Mouse (Mus musculus) intestine, embryonic 14.5 days (tissue): ENCODE results near the gene Rbbp7. TPM values are rescaled to one million over a fixed set of nuclear protein-coding genes. Genes with fewer than 3 reads are reported as not detected.
A peak's percentile ranks its signal among the peaks of the same experiment; 100 is the strongest.

Experiments used
- ATAC-seq: fragments of 200-750 bp; cut with Nextera tagmentation; replicated peaks from 2 replicates; pipeline ENCODE4 v1.8.0; 2017; ENCODE audit warnings: low read depth, moderate number of reproducible peaks, moderate TSS enrichment, moderate library complexity; ENCODE audit not compliant: low FRiP score, low TSS enrichment
- DNase-seq: peaks from one replicate; pipeline ENCODE4 v3.0.0-alpha.2; 2018; ENCODE audit warnings: low spot score
- H3K27ac ChIP-seq: fragments of 300-500 bp; sonication (generic); 2 replicates; pipeline ENCODE4 v1.5.1; 2014; ENCODE audit warnings: low read depth, mild to moderate bottlenecking, control low read depth
- H3K27me3 ChIP-seq: fragments of 300-500 bp; sonication (generic); replicated peaks from 2 replicates; pipeline ENCODE4 v1.6.1; 2014; ENCODE audit warnings: low read length, control low read depth; ENCODE audit not compliant: control insufficient read depth, insufficient read depth
- H3K36me3 ChIP-seq: fragments of 300-500 bp; sonication (generic); 2 replicates; pipeline ENCODE4 v1.6.1; 2014; ENCODE audit warnings: low read length, control low read depth; ENCODE audit not compliant: control insufficient read depth, insufficient read depth
- H3K4me1 ChIP-seq: fragments of 300-500 bp; sonication (generic); replicated peaks from 2 replicates; pipeline ENCODE4 v1.6.1; 2014; ENCODE audit warnings: low read length, control low read depth, mixed read lengths; ENCODE audit not compliant: control insufficient read depth, insufficient read depth
- H3K4me2 ChIP-seq: fragments of 300-500 bp; sonication (generic); 2 replicates; pipeline ENCODE4 v1.6.1; 2014; ENCODE audit warnings: low read length
- H3K4me3 ChIP-seq: fragments of 300-500 bp; sonication (generic); 2 replicates; pipeline ENCODE4 v1.5.1; 2014; ENCODE audit warnings: low read depth, low read length, control low read depth, mixed read lengths
- H3K9ac ChIP-seq: fragments of 300-500 bp; sonication (generic); 2 replicates; pipeline ENCODE4 v1.6.1; 2014; ENCODE audit warnings: mild to moderate bottlenecking, low read length
- H3K9me3 ChIP-seq: fragments of 300-500 bp; sonication (generic); 2 replicates; pipeline ENCODE4 v1.6.1; 2016; ENCODE audit warnings: low read length, control low read depth; ENCODE audit not compliant: control insufficient read depth
- WGBS: fragments of 180-500 bp; shearing (Covaris S2); extraction: QIAGEN DNeasy Blood & Tissue Kit; methylation state at CpG from one replicate; pipeline ENCODE4 v1.1.7; 2014; 5-methylcytosine and 5-hydroxymethylcytosine counted together
- polyA plus RNA-seq: library from polyadenylated mRNA; unstranded; fragments of >200 nt; fragmentation: Nextera tagmentation; extraction: Ambion mirVana; gene quantifications from 2 replicates; pipeline ENCODE4 v1.2.1, GENCODE M21; 2014

Gene Rbbp7
- polyA plus RNA-seq, 1 experiment from 2014 or later, result 671 TPM

DNA sequence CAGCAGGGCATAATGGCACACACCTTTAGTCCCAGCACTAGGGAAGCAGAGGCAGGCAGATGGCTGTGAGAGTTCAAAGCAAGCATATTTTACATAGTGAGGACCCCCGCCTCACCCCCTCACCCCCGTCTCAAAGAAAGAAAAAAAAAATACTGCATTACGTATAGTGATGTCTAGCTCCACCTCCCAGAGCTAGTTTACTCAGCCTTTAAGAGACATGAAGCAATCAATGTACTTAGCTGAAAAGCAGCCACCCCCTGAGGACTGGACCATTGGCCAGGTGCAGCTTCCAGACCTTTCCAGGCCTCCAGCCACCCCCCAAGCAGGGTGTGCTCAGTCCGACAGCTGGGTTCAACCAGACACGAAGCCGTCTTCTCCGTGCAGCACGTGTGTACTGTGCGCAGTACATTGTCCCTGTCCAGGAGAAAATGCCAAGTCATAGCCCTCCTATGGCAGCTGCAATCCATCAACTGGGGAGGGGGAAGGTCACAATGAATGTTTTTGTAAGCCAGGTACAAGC is 24.0 kb upstream of the Rbbp7 start:
- Histone ChIP-seq H3K4me2 (peak overlapping the region; percentile 56), H3K4me1 (no peaks in the 10 kb centered on the region), H3K9ac (peak overlapping the region; percentile 36), H3K36me3 (no peaks in the 10 kb centered on the region), H3K9me3 (no peaks in the 10 kb centered on the region), H3K27ac (peak overlapping the region; percentile 90), H3K4me3 (peak overlapping the region; percentile 36), H3K27me3 (no peaks in the 10 kb centered on the region)
- DNase-seq (peak; percentile 71), ATAC-seq (peak; percentile 75)
- 31% methylated on average over 9 of the region's 9 CpGs for WGBS

DNA sequence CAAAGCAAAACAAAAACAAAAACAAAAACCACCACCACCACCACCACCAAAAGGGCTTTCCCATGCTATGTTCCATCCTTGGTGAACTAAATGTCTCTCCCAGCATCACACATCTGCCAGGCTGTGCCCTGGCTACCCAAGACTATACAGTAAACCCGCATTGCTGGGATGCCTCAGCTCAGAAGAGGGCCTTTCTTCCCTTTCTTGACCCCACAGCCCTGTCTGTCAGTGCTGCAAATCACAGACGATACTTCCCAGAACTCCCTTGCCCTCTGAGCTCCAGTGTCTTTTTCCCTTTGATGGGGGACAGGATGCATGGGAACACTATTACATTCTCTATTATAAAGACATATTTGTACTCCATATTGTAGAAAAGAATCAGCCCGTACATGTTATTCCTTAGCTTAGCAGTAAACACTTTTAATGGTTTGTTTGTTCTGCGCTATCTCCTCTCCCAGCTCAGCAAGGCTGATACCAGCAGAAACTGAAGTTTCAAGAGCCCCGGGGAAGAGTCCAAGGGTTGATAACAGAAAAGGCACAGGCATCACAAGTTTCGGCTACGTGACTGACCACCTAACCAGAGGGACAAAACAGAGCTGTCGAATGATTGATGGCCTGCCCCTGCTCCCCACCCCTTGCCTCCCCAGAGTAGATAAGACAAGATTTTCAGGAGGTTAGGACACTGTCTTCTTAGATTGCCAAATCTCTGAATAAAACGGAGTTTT is 11.3 kb upstream of the Rbbp7 start:
- 31% methylated on average over 9 of the region's 9 CpGs for WGBS
- no peaks in the 10 kb centered on the region for H3K36me3 ChIP-seq
- H3K9me3 ChIP-seq, result no peaks in the 10 kb centered on the region
- ATAC-seq, result peak; percentile 78; the same call in 1 of the 2 replicates
- H3K9ac ChIP-seq, result no peak overlapping the region
- H3K4me1 ChIP-seq, result no peaks in the 10 kb centered on the region
- H3K27ac ChIP-seq, result no peak overlapping the region; the same call in 1 of the 2 replicates
- no peak overlapping the region for H3K4me2 ChIP-seq
- no peak overlapping the region for H3K4me3 ChIP-seq
- DNase-seq, result no peak
- peaks cover 4% of the 10 kb centered on the region; the same call in 1 of the 2 replicates for H3K27me3 ChIP-seq

DNA sequence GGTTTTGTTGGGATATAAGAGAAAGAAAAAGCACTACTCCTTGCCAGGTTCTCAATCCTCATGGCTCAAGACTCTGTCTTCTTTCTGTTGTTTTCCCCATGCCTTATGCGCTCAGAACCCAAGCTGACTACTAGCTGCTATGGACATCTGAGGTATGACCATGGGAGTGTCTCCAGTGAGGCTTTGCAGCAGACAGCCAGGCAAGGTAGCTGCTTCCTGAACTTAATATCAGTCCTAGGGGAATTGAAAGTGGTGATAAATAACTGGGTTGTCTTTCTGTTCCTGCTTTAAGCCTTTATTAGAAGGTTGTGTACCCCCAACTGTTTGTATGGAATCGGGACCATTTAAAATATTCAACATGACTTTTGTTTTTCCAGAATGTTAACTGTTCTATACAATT is 7.8 kb upstream of the Rbbp7 start:
- WGBS, result 89% methylated on average over 2 of the region's 2 CpGs
- ATAC-seq, result no peak
- H3K4me1 ChIP-seq, result no peaks in the 10 kb centered on the region

DNA sequence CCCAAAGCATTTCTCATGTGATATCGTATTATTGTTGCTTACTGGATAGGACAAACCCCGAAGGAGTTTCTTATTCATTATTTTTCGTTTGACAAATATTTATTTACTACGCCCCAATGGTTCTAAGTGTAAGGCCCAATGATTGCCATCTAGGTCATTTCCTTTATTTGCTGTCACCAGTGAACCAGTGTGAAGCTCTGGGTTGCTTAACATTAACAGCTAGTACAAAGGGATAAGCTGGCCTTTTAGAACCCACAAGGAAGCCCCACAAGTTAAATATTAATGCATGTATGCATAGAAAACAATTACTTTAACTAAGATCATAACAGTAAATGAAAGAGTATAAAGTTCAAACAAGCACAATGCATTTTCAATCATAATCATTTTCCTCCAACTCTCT is 5.9 kb upstream of the Rbbp7 start:
- ATAC-seq (no peak), DNase-seq (no peak)
- no peak overlapping the region for H3K27ac ChIP-seq
- H3K9me3 ChIP-seq, result no peaks in the 10 kb centered on the region
- H3K27me3 ChIP-seq, result peaks cover 4% of the 10 kb centered on the region; the same call in 1 of the 2 replicates
- 80% methylated on average over 4 of the region's 4 CpGs for WGBS
- H3K4me3 ChIP-seq, result no peak overlapping the region
- H3K4me2 ChIP-seq, result no peak overlapping the region
- no peaks in the 10 kb centered on the region for H3K36me3 ChIP-seq
- H3K9ac ChIP-seq, result no peak overlapping the region
- peaks cover 3% of the 10 kb centered on the region; the same call in 1 of the 2 replicates for H3K4me1 ChIP-seq

More for the DNA sequence above, 7.8 kb upstream of the Rbbp7 start:
- H3K4me2 ChIP-seq, result no peak overlapping the region
- no peak overlapping the region for H3K4me3 ChIP-seq
- H3K36me3 ChIP-seq, result no peaks in the 10 kb centered on the region
- H3K27ac ChIP-seq, result no peak overlapping the region
- no peaks in the 10 kb centered on the region for H3K9me3 ChIP-seq
- H3K27me3 ChIP-seq, result peaks cover 4% of the 10 kb centered on the region; the same call in 1 of the 2 replicates
- no peak overlapping the region for H3K9ac ChIP-seq
- no peak for DNase-seq

DNA sequence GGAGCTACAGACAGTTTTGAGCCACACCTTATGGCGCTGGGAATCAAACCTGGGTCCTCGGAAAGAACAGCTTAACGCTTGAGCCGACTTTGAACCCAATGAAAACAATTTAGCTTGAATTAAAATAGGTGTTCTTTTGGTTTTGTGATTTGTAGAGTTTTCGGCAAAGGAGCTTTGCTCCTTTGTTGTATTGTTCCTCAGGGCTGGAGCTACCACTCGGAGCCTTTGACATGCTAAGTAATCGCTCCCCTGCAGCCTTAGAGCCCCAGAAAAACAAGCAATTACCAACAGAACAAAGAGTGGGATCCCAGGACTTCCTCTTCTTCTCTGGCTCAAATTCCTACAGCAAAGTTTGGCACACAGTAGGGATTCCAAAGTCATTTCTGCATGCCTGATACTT is 4.1 kb upstream of the Rbbp7 start:
- H3K27ac ChIP-seq, result no peak overlapping the region
- ATAC-seq, result no peak
- 65% methylated on average over 7 of the region's 7 CpGs for WGBS
- no peak overlapping the region for H3K9ac ChIP-seq
- H3K4me2 ChIP-seq, result no peak overlapping the region
- no peaks in the 10 kb centered on the region for H3K36me3 ChIP-seq
- H3K4me1 ChIP-seq, result peaks cover 4% of the 10 kb centered on the region; the same call in 1 of the 2 replicates
- DNase-seq, result no peak
- H3K4me3 ChIP-seq, result no peak overlapping the region
- peaks cover 4% of the 10 kb centered on the region; the same call in 1 of the 2 replicates for H3K27me3 ChIP-seq
- no peaks in the 10 kb centered on the region for H3K9me3 ChIP-seq

DNA sequence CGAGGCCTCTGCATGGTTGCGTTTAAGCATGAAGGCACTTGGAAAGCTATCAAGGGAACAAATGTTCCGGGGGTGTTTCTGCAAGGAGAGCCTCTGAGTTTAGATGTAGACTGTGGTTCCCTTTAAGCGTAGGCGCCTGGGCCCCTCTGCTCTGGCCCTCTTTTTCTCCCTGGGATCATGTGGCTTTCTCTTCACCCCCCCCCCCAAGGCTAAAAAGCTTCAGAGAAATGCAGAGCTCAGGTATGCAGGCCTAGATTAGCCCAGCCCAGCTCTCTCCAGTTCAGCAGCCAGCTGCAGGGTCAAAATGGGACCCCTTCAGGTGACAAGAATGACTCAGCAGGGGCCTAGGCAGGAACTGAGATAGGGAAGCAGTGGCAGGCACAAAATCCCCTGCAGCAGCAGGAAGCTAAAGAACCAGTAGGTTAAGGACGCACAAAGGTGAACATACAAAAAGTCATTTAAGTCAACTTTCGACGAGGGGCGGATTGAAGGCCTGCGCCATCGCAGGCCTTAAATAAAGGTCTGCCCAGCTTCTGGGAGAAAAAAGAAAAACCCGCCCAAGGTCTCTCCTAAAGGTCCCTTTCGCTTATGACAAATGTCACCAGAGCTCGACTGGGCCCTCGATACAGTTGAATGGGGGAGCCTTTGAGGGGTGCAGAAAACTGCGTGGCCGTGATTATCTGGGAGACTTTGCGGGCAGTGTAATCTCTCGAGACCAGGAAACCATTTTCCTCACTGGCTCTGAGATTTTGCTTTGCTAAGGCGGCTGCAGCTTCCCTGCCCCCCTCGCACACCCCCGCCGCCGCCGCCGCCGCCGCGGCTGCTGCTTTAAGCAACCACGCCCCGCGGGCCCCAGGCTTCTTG is 719 bp upstream of the Rbbp7 start:
- peak overlapping the region; percentile 97 for H3K27ac ChIP-seq

DNA sequence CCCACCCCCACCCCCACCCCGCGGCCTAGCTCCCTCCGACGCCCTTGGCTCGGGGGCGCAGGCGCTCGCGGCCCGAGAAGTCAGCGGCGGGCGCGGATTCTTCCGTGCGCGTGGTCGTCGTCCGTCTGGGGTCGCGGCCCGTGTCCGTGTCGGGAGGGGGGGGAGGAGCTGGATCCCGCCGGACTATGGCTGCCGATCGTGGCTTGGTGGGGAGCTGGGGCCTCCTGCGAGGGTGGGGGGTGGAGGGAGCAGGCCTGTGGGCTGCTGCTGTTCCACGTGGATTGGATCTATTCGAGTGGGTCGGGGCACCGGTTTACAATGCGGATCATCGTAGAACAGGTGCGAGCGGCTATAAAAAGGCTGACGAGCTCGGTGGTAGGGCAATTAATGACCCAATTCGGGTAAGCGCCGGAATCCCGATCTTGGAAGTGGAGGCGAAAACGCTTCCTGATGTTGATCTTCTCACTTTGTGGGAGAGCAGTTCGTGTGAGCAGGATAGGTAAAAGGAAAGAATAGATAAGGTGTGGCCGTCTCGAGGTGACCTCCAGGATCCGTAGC is 835 bp downstream of the Rbbp7 start:
- 0 out of 2 replicates have a peak, but pooled peaks have one; percentile 3 for ATAC-seq
- peaks cover 7% of the 10 kb centered on the region; the same call in 1 of the 2 replicates for H3K36me3 ChIP-seq
- peak overlapping the region; percentile 61 for H3K4me3 ChIP-seq
- peak overlapping the region; percentile 81 for H3K9ac ChIP-seq
- H3K27me3 ChIP-seq, result no peaks in the 10 kb centered on the region
- H3K27ac ChIP-seq, result peak overlapping the region; percentile 97
- peak overlapping the region; percentile 53 for H3K4me2 ChIP-seq
- 16% methylated on average over 27 of the region's 50 CpGs for WGBS
- H3K4me1 ChIP-seq, result peaks cover 4% of the 10 kb centered on the region; the same call in 1 of the 2 replicates
- no peaks in the 10 kb centered on the region for H3K9me3 ChIP-seq
- peak; percentile 64 for DNase-seq

More for the DNA sequence above, 719 bp upstream of the Rbbp7 start:
- peaks cover 4% of the 10 kb centered on the region; the same call in 1 of the 2 replicates for H3K4me1 ChIP-seq
- DNase-seq (peak; percentile 71), ATAC-seq (no peak; the same call in 1 of the 2 replicates)
- peak overlapping the region; percentile 44 for H3K4me2 ChIP-seq
- H3K9ac ChIP-seq, result peak overlapping the region; percentile 35; the same call in 1 of the 2 replicates
- 18% methylated on average over 25 of the region's 32 CpGs for WGBS
- H3K9me3 ChIP-seq, result no peaks in the 10 kb centered on the region
- H3K4me3 ChIP-seq, result peak overlapping the region; percentile 15
- no peaks in the 10 kb centered on the region for H3K27me3 ChIP-seq
- peaks cover 4% of the 10 kb centered on the region; the same call in 1 of the 2 replicates for H3K36me3 ChIP-seq
